Mouse (Mus musculus) heart, adult 2 months (tissue): ENCODE results near the gene Zdhhc9.

ENCODE experiments used
- CTCF ChIP-seq: fragments of 200-600 bp; IDR thresholded peaks from 2 replicates; pipeline ENCODE4 v1.8.1; 2022; ENCODE audit warnings: antibody characterized with exemption, mild to moderate bottlenecking, moderate library complexity
- EP300 ChIP-seq: fragments of 200-500 bp; IDR thresholded peaks from 2 replicates; pipeline ENCODE4 v1.6.1; 2011; ENCODE audit warnings: low read depth, low read length, control low read depth; ENCODE audit not compliant: insufficient read depth
- POLR2A ChIP-seq: fragments of 200-500 bp; IDR thresholded peaks from 2 replicates; pipeline ENCODE4 v1.6.1; 2011; ENCODE audit warnings: mild to moderate bottlenecking, low read depth, low read length, control low read depth; ENCODE audit not compliant: insufficient read depth

GRCm38 (mm10) chrX:48158229-48158919 lies 50.3 kb downstream of the Zdhhc9 start:
- TF ChIP-seq EP300 (no peak), CTCF (no peak), POLR2A (no peak)
